Mouse (Mus musculus) ES-E14 (cell line): ENCODE measurements at regions not wholly inside any gene's neighbourhood (a gene's known extent, or its start where the extent isn't known, plus 50 kb on each side); places are given as distances from the start of the nearest gene placed in this dataset.

Experiments used
- CHD2 ChIP-seq: IDR thresholded peaks from 2 replicates; pipeline ENCODE4 v1.6.1; 2014; ENCODE audit warnings: mild to moderate bottlenecking, low read depth, low read length, inconsistent platforms
- MAFK ChIP-seq: IDR thresholded peaks from 2 replicates; pipeline ENCODE4 v1.6.1; 2014; ENCODE audit warnings: mild to moderate bottlenecking, low read depth, low read length, inconsistent platforms; ENCODE audit not compliant: insufficient read depth
- ZNF384 ChIP-seq: IDR thresholded peaks from 2 replicates; pipeline ENCODE4 v1.6.1; 2012; ENCODE audit warnings: low read depth, low read length, inconsistent platforms

GRCm38 (mm10) chr2:169373069-169373468 is 214.5 kb downstream of the Gm11011 start:
- no peak for TF ChIP-seq CHD2
- no peak for TF ChIP-seq MAFK
- no peak for TF ChIP-seq ZNF384
